Mouse (Mus musculus) forebrain, embryonic 16.5 days (tissue): Measurements from ENCODE around the gene Tunar. TPM values are rescaled to one million over a fixed set of nuclear protein-coding genes. Genes with fewer than 3 reads are reported as not detected.

Experiments
- ATAC-seq: fragments of 200-750 bp; cut with Nextera tagmentation; 2 replicates; pipeline ENCODE4 v1.8.0; 2017; ENCODE audit warnings: mild to moderate bottlenecking, moderate library complexity
- H3K27ac ChIP-seq: fragments of 300-500 bp; sonication (generic); 2 replicates; pipeline ENCODE4 v1.5.1; 2014; ENCODE audit warnings: low read length, control low read depth
- H3K27me3 ChIP-seq: fragments of 300-500 bp; sonication (generic); replicated peaks from 2 replicates; pipeline ENCODE4 v1.6.1; 2014; ENCODE audit warnings: low read length; ENCODE audit not compliant: control insufficient read depth, insufficient read depth
- H3K36me3 ChIP-seq: fragments of 300-500 bp; sonication (generic); 2 replicates; pipeline ENCODE4 v1.6.1; 2014; ENCODE audit not compliant: control insufficient read depth, insufficient read depth
- H3K4me1 ChIP-seq: fragments of 300-500 bp; sonication (generic); replicated peaks from 2 replicates; pipeline ENCODE4 v1.6.1; 2014; ENCODE audit warnings: low read length; ENCODE audit not compliant: control insufficient read depth, insufficient read depth
- H3K4me2 ChIP-seq: fragments of 300-500 bp; sonication (generic); 2 replicates; pipeline ENCODE4 v1.6.1; 2014; ENCODE audit warnings: mild to moderate bottlenecking, low read length, control low read depth
- H3K4me3 ChIP-seq: fragments of 300-500 bp; sonication (generic); replicated peaks from 2 replicates; pipeline ENCODE4 v1.5.1; 2014; ENCODE audit warnings: mild to moderate bottlenecking, low read length, control low read depth
- H3K9ac ChIP-seq: fragments of 300-500 bp; sonication (generic); replicated peaks from 2 replicates; pipeline ENCODE4 v1.6.1; 2014; ENCODE audit warnings: low read depth, low read length, control low read depth
- H3K9me3 ChIP-seq: fragments of 300-500 bp; sonication (generic); 2 replicates; pipeline ENCODE4 v1.6.1; 2016; ENCODE audit warnings: low read length; ENCODE audit not compliant: control insufficient read depth
- WGBS: fragments of 180-500 bp; shearing (Covaris S2); extraction: QIAGEN DNeasy Blood & Tissue Kit; methylation state at CpG from one replicate; pipeline ENCODE4 v1.1.7; 2014; 5-methylcytosine and 5-hydroxymethylcytosine counted together
- polyA plus RNA-seq: library from polyadenylated mRNA; unstranded; fragments of >200 nt; fragmentation: Nextera tagmentation; extraction: Ambion mirVana; gene quantifications from 2 replicates; pipeline ENCODE4 v1.2.1, GENCODE M21; 2015

The Tunar gene
- polyA plus RNA-seq, 1 experiment from 2014 or later = 9.0 TPM

- Histone ChIP-seq H3K27me3 (no peaks in the 10 kb centered on the region), H3K4me3 (no peak overlapping the region), H3K27ac (no peak overlapping the region), H3K9me3 (no peaks in the 10 kb centered on the region), H3K36me3 (no peaks in the 10 kb centered on the region), H3K9ac (no peak overlapping the region), H3K4me1 (no peaks in the 10 kb centered on the region), H3K4me2 (no peak overlapping the region)
- ATAC-seq = no peak
- 75% methylated on average over 12 of the region's 12 CpGs for WGBS
Observed at GRCm38 (mm10) chr12:105376976-105377375, 43.3 kb downstream of the Tunar start.

- Histone ChIP-seq H3K27me3 (no peaks in the 10 kb centered on the region), H3K36me3 (no peaks in the 10 kb centered on the region), H3K4me3 (no peak overlapping the region), H3K4me2 (no peak overlapping the region), H3K27ac (no peak overlapping the region), H3K9me3 (no peaks in the 10 kb centered on the region), H3K9ac (no peak overlapping the region), H3K4me1 (no peaks in the 10 kb centered on the region)
- ATAC-seq = no peak
- 61% methylated on average over 7 of the region's 7 CpGs for WGBS
Observed at GRCm38 (mm10) chr12:105382733-105383132, 49.1 kb downstream of the Tunar start.

- H3K4me1 ChIP-seq = no peaks in the 10 kb centered on the region
- ATAC-seq = no peak
- H3K9me3 ChIP-seq = no peaks in the 10 kb centered on the region; the same call in 1 of the 2 replicates
- no peaks in the 10 kb centered on the region for H3K36me3 ChIP-seq
- 71% methylated on average over 7 of the region's 7 CpGs for WGBS
- H3K4me3 ChIP-seq = no peak overlapping the region
- no peak overlapping the region for H3K9ac ChIP-seq
- H3K4me2 ChIP-seq = no peak overlapping the region
- H3K27ac ChIP-seq = no peak overlapping the region
- H3K27me3 ChIP-seq = no peaks in the 10 kb centered on the region
Observed at GRCm38 (mm10) chr12:105394671-105395070, 61.0 kb downstream of the Tunar start.

GRCm38 (mm10) chr12:105398172-105398571, 64.5 kb downstream of the Tunar start:
- no peak overlapping the region for H3K9ac ChIP-seq
- no peak overlapping the region for H3K27ac ChIP-seq
- 20% methylated on average over 5 of the region's 5 CpGs for WGBS
- no peaks in the 10 kb centered on the region for H3K4me1 ChIP-seq
- no peak overlapping the region for H3K4me2 ChIP-seq
- no peaks in the 10 kb centered on the region for H3K27me3 ChIP-seq
- ATAC-seq = no peak
- H3K9me3 ChIP-seq = no peaks in the 10 kb centered on the region; the same call in 1 of the 2 replicates
- no peak overlapping the region for H3K4me3 ChIP-seq
- no peaks in the 10 kb centered on the region for H3K36me3 ChIP-seq

GRCm38 (mm10) chr12:105403742-105404141, 70.1 kb downstream of the Tunar start:
- no peak overlapping the region for H3K4me3 ChIP-seq
- H3K4me1 ChIP-seq = no peaks in the 10 kb centered on the region
- H3K36me3 ChIP-seq = no peaks in the 10 kb centered on the region
- no peak overlapping the region for H3K4me2 ChIP-seq
- no peaks in the 10 kb centered on the region for H3K27me3 ChIP-seq
- H3K27ac ChIP-seq = no peak overlapping the region; the same call in none of the 2 replicates
- 57% methylated on average over 5 of the region's 5 CpGs for WGBS
- ATAC-seq = no peak
- H3K9ac ChIP-seq = no peak overlapping the region
- H3K9me3 ChIP-seq = no peaks in the 10 kb centered on the region; the same call in 1 of the 2 replicates

- Histone ChIP-seq H3K4me1 (no peaks in the 10 kb centered on the region), H3K4me2 (no peak overlapping the region), H3K9me3 (no peaks in the 10 kb centered on the region), H3K27ac (no peak overlapping the region), H3K27me3 (no peaks in the 10 kb centered on the region), H3K9ac (no peak overlapping the region), H3K4me3 (no peak overlapping the region), H3K36me3 (no peaks in the 10 kb centered on the region)
- 75% methylated on average over 6 of the region's 6 CpGs for WGBS
- ATAC-seq = no peak
Observed at GRCm38 (mm10) chr12:105406008-105406407, 72.3 kb downstream of the Tunar start.

GRCm38 (mm10) chr12:105413909-105414308, 80.2 kb downstream of the Tunar start:
- Histone ChIP-seq H3K4me2 (no peak overlapping the region), H3K9ac (no peak overlapping the region), H3K9me3 (no peaks in the 10 kb centered on the region), H3K36me3 (no peaks in the 10 kb centered on the region), H3K27ac (no peak overlapping the region), H3K27me3 (no peaks in the 10 kb centered on the region), H3K4me1 (no peaks in the 10 kb centered on the region), H3K4me3 (no peak overlapping the region)
- no peak for ATAC-seq
- WGBS = 87% methylated on average over 8 of the region's 8 CpGs

- Histone ChIP-seq H3K4me1 (no peaks in the 10 kb centered on the region), H3K4me2 (no peak overlapping the region)
Observed at GRCm38 (mm10) chr12:105420476-105420875, 86.8 kb downstream of the Tunar start.

GRCm38 (mm10) chr12:105426541-105426940, 92.9 kb downstream of the Tunar start:
- H3K4me3 ChIP-seq = no peak overlapping the region
- ATAC-seq = no peak

More at GRCm38 (mm10) chr12:105420476-105420875, 86.8 kb downstream of the Tunar start:
- no peak overlapping the region for H3K9ac ChIP-seq
- H3K27ac ChIP-seq = no peak overlapping the region
- H3K36me3 ChIP-seq = no peaks in the 10 kb centered on the region
- H3K27me3 ChIP-seq = no peaks in the 10 kb centered on the region
- no peak overlapping the region for H3K4me3 ChIP-seq
- WGBS = 49% methylated on average over 6 of the region's 6 CpGs
- no peak for ATAC-seq
- H3K9me3 ChIP-seq = no peaks in the 10 kb centered on the region

More at GRCm38 (mm10) chr12:105426541-105426940, 92.9 kb downstream of the Tunar start:
- Histone ChIP-seq H3K4me1 (no peaks in the 10 kb centered on the region), H3K9ac (no peak overlapping the region), H3K4me2 (no peak overlapping the region), H3K9me3 (no peaks in the 10 kb centered on the region), H3K27me3 (no peaks in the 10 kb centered on the region), H3K27ac (no peak overlapping the region), H3K36me3 (no peaks in the 10 kb centered on the region)
- 81% methylated on average over 7 of the region's 7 CpGs for WGBS
